Mouse (Mus musculus) CD8-positive naive resting alpha-beta T cell, adult 2 months (primary cell): Measurements from ENCODE around the gene Cks1b.
"Not testable (repeated sequence)": the region's sequence is repeated elsewhere in the genome, so short reads cannot be mapped to it uniquely, and the experiment has no call there.

ENCODE experiments used
- DNase-seq, 2 experiments: peaks; one replicate each; pipeline ENCODE4 v3.0.0; 2022; ENCODE audit warnings: low read depth in 2 of 2, low spot score in 2 of 2

Gene Cks1b

GRCm38 (mm10) chr3:89429021-89429420 is 10.8 kb upstream of the Cks1b start:
- DNase-seq = not testable (repeated sequence)

DNA sequence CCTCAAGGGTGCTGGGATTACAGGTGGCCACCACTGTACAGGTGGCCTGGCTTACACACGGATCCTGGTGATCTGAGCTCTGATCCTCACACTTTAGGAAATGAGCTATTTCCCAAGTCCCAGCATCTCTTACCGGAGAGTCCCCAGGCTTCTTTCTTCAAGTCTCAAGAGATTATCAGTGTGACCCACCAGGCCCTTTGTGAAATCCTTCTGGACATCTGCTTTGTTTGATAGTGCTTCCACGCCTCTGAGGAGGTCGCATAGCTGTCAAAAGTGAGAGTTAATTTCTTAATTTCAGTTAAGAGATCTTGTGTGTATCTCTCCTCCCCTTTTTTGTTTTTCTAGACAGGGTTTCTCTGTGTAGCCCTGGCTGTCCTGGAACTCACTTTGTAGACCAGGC is 7.7 kb upstream of the Cks1b start:
- DNase-seq = no peak

DNA sequence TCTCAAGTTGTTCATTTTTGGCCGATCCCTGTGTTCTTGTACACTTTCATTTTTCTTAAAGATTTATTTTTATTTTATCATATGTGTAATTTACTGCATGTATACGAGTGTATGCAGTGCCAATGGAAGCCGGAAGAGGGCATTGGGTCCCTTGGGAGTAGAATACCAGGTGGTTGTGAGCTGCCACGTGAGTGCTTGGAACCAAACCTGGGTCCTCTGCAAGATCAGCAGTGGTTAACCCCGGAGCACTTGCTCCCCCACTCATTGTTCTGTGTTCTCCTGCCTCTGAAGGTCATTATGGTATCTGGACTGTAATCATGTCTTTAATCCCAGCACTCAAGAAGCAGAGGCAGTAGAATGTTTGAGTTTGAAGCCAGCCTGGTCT is 7.0 kb upstream of the Cks1b start:
- DNase-seq = no peak

- DNase-seq = no peak
Observed at GRCm38 (mm10) chr3:89424416-89425140, 6.4 kb upstream of the Cks1b start.

- DNase-seq = no peak
Observed at GRCm38 (mm10) chr3:89422556-89423205, 4.5 kb upstream of the Cks1b start.

GRCm38 (mm10) chr3:89421810-89422473 is 3.8 kb upstream of the Cks1b start:
- no peak for DNase-seq

GRCm38 (mm10) chr3:89421002-89421774 is 3.0 kb upstream of the Cks1b start:
- DNase-seq = no peak

- no peak for DNase-seq
Observed at GRCm38 (mm10) chr3:89420421-89420820, 2.2 kb upstream of the Cks1b start.

DNA sequence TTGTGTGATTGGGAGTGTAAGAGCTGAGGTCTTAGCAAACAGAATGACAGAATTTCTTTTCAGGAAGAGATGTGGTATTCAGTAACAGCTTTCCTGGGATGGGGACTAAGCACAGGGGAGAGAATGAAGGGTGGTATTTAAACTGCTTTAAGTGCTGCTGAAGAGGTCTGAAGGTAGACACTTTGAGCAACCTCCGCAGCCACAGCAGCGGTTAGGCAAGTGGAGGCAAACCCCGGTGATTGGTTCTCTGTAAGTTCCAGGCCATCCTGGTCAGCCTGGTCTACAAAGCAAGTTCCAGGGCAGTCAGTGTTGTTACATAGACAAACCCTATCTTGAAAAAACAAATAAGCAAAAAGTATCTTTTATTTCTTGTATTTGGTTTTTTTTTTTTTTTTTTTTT is 1.8 kb upstream of the Cks1b start:
- DNase-seq = no peak

DNA sequence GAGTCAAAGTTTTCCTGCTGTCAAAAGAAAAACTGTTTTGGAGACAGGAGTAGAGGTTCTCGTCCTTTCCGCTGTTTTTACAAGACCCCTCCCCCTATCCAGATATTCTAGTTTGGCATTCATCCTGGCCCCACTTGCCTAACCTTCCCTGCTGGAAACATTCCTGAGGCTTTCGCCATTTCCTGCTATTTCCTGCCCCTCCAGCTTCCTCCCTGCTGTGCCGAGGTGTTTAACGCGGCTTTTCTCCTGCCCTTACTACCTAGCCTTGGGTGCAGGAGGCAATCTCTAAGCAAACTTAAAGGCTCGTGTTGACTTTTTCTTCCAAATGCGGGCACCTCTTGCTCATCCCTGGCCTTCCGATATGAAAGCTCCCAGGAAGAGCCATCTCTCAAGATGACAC is 1.4 kb upstream of the Cks1b start:
- no peak for DNase-seq

DNA sequence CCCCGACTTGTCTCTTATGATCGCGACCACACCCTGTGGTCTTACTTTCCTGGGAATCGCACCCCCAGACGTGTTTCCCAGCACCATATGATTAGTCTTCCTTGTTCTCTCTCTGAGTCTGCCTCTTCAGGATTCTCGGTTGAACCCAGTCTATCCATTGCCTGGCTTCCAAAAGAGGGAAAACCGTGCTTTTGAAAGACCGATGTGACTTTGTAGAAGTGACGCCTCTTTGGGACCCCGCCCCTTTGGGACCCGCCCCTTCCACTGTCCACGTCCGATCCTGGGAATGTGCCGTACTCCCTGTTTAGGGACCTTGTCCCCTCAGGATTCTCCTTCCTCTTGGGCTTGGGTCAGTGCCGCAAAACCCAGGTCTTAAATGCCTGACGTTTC is 673 bp upstream of the Cks1b start:
- DNase-seq = no peak

- no peak for DNase-seq
Observed at GRCm38 (mm10) chr3:89417840-89418169, 378 bp downstream of the Cks1b start.

DNA sequence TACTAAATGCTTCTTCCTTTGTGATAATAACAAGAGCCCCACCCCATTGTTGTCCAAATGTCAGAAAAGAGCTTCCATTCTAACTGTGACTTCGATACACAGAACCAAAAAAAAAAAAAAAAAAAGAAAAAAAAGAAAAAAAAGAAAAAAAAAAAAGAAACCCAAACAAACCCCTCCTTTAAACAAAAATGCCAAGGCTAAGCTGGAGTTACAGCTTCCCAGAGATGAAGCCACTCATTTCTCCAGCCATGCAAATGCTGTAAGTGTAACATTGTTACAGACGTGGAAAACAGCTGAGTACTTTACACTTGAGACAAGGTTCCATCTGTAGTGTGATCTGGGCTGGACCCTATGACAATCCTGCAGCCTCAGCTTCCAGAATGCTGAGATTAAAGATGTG is 1.1 kb downstream of the Cks1b start:
- DNase-seq = no peak

GRCm38 (mm10) chr3:89416158-89416557 is 2.0 kb downstream of the Cks1b start:
- DNase-seq = no peak

DNA sequence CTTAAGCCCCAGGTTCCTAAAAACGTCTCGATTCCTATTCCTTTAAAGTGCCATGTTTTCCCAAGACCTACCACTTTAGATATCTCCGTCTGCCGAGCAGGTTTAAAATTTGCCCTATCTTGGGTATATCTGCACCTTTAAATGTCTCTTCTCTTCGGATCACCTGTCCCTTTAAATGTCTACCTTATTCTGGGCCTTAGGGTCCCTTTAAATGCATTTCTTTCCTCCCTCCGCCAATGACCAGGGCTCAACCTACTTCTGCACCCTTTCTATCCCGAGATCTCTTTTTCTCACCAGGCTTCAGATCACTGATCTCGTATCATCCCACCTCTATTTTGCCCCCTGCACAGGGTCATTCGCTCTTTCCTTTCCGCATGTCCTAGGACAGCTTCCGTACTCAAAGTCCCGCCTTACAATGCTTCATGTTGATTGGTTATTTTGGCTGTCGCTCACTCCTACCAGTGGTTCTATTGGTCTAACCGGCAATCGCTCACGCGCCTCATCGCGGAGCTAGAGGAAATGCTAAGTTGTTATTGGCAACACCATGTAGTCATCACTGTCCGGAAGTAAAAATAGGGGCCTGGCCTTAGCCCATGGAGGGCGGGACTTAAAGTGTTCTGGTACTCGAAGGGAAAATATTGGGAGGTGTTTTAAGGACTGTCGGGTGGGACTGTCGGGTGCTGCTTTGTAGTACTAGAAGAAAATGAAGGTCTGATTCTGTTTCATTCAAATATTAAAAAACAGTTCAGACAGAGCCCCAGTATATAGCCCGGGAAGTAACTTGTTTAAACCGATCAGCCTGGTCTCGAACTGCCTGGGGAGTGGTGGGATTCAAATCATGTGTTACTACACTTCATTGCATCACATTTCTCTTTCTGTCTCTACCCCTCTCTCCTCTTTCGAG is 6.4 kb downstream of the Cks1b start, which contains the start of gene Flad1:
Flad1 (minus strand) TSS at position 381 of the 904 bp plus-strand sequence.
- DNase-seq = peak; percentile 96 to 99

DNA sequence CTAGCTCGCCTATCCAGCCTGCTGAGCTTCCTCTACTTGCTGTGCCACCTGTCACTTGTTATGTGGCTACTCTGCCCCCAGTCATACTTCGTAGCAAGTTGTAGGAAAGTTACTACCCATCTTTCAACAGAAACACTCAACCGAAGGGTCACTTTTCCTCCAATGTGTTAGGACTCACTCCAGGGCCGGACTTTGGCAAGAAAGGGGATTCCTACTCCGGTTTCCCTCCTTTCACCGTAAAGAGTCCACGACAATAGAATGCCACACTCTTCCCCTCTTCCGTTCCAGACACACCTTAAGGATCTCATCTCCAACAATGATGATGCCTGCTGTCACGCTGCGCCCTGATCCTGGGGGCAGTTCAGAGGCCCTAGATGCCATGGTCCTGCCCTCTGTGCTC is 7.3 kb downstream of the Cks1b start:
- DNase-seq = no peak

DNA sequence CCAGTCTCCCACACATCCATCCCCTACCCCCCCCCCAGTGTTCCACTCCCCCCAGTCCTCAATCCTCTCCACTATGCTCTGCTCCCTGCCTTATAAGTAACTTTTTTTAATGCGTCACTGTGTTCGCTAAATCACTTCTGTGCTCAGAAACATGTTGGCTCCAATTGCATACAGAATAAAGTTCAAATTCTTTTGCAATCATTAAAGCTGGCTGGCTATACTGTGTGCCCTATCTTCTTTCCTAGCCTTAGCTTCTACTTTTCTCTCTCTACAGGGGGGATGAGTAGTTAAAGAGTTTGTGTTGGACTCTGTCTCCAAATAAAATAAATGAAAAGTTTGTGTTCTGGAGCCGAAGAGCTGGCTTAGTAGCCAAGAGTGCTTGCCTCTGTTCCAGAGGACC is 8.5 kb downstream of the Cks1b start:
- no peak for DNase-seq

GRCm38 (mm10) chr3:89408448-89408847 is 9.7 kb downstream of the Cks1b start:
- DNase-seq = no peak

- no peak for DNase-seq
Observed at GRCm38 (mm10) chr3:89406887-89407286, 11.3 kb downstream of the Cks1b start.

DNA sequence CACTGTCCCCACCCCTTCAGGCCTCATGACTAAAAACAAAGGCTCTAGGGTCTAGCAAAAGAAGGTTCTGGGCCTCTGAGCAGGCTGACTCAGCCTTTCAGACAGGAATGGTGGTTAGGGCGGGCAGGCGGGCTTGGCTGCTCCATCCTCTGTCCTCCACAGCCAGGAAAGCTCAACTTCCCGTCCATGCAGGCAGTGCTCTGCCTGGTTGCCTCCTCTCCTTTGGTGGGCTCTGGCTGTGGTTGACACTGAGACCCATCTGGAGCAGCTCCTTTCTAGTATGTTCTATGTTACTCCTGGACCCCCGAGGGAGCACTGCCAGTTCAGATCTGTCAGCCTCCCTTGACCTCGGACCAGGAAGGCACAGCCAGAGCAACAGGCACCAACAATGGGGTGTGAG is 15.5 kb downstream of the Cks1b start, which contains the start of gene Lenep:
Lenep (minus strand) TSS at position 101 of the 400 bp plus-strand sequence.
- no peak for DNase-seq

DNA sequence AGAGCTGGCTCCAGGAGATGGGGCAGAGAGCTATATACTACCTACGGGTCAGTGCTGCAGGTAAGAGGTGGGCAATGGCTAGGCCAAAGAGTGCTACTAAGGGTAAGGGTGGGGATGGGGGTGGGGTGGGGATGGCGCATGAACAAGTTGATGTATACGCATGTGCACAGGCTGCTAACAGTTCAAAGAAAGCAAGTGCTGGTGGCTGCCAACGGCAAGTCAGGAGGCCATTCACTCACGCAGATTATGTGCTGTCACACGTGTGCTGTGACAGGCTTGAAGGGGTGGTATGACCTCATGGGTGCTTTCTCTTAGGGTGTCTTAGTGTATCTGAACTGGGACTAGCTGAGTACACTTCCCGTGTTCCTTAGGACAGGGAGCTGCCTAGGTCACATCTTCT is 16.9 kb downstream of the Cks1b start:
- no peak for DNase-seq
